Mouse (Mus musculus) ovary, postnatal 14 days (tissue): ENCODE measurements around the gene Bcl3.

Experiments used
- DNase-seq: peaks from one replicate; pipeline ENCODE4 v3.0.0; 2022; ENCODE audit warnings: low spot score

Bcl3 gene

DNA sequence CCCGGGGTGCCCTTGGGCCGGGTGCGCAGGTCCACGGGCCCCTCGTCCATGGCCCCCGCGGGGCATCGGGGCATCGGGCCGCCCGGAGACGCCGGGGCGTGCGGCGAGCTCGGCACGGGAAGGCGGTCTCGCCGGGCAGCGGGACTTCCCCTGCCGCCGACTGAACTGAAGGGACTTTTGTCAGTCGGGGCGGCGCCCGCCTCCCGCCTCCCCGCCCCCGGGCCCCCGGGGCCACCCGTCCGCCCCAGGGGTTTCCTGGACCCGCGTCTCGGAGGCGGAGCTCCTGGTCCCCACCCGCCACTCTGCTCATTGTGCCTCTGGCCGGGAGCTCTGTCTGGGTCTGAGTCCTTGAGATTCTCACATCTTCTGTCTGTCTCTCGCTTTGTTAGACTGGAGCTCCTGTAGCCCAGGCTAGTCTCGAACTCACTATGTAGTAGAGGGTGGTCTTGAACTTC lies at the start of gene Bcl3:
Gene Bcl3, minus strand, starts transcription at position 167 of the 455 bp plus-strand sequence.
- no peak for DNase-seq

DNA sequence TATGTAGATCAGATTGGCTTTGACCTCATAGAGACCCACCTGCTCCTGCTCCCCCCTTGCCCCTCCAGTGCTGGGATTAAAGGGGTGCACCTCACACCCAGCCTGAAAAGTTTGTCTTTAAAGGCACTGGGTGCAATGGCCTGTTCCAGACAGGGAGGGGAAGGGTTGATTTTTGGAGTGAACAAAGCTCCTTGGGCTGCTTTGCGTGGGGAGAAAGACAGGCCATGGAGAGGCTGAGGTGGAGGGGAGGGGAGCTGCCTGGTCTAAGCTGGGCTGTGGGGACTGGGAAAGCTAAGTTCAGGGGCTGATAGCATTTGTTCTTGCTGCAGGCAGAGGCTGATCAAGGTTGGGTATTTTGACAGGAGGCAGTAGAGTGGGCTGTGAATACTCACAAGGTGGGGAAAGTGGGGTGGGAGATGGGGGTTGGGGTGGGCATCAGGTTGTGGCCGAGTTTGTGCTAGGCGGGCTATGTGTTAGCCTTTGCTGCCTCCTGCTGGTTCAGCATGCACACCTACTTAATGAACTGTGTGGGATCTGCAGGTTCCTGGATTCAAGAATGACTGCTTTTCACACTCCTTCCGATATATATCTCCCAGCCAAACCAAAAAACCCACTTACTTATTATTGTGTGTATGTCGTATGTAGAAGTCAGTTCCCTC lies 49.5 kb upstream of the Bcl3 start:
- no peak for DNase-seq

DNA sequence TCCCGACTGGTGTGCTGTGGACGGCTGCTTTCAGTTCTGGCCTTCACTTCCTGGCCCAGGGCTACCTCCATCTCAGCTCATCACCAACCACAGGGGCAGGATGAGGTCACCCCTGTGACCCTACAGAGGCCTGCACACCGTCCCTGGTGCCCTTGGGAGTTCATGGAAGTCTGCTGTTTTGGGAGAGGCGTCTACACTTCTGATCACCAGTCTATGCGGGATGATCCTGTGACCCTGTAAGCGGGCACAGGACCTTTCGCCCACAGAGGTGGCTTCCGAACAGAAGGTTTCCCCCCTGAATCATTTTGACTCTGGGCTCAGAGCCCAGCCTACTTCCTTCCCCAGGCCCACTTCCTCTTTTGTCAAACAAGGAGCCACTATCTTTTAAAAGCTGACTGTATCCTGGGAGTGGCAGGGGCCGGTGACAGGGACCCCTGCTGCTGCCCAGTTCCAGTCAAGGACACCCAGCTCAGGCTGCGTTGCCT lies 48.6 kb upstream of the Bcl3 start:
- no peak for DNase-seq

- no peak for DNase-seq
Observed at GRCm38 (mm10) chr7:19867751-19868399, 45.3 kb upstream of the Bcl3 start.

GRCm38 (mm10) chr7:19866490-19866889 lies 43.9 kb upstream of the Bcl3 start:
- no peak for DNase-seq

DNA sequence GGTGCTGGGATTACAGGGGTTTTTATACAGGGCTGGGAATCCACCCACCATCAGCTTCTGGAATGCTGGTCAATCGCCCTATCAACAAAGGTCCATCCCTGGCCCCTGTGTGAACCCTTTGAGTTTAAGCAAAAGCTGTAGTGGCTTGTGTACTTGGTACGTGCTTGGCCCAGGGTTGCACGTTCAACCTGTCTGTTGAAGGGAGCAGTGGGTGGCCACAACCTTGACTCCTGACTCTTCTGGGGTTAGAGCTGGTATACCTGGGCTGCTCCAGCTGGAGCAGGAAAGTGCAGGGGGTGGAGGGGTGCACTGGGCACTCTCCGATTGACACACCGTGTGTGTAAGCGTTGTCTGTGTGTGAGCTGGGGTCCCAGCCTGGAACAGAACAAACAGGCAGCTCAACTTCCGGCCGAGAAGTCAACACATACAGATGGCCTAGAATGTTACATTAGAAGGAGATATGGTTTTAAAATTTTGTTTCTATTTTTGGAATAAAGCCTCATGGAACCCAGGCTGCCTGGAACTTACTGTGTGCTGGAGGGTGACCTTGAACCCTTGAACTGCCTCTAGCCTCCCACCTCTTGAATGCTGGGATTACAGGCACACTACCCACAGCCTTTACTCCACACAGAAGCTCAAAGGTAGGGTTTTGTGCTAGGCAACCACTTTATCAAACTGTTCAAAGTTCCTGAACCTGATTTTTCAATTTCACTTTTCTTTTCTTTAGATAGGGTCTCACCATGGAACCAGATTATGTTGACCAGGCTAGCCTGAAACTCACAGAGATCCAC lies 42.9 kb upstream of the Bcl3 start:
- no peak for DNase-seq

- no peak for DNase-seq
Observed at GRCm38 (mm10) chr7:19864241-19864640, 41.7 kb upstream of the Bcl3 start.

- DNase-seq: no peak
Observed at GRCm38 (mm10) chr7:19861199-19861598, 38.6 kb upstream of the Bcl3 start, which contains the start of gene Ceacam16. TSS of gene Ceacam16 (minus strand) at chr7:19861299.

DNA sequence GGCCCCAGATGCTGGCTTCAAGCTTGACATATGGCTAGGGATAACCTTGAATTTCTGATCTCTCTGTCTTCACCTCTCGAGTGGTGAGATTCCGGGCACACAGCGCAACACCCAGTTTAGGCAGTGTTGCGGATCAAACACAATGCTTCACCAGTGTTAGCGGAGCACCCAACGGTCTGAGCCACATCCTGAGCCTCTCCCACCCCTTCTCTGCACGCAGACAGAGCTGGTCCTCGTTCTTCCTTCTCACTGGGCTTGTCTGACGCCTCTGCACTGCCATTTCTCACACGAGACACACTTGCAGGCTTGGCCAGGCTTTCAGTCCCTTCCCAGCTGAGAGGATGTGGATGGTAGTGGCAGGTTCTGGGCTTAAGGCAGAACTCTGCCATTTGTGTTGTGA lies 37.2 kb upstream of the Bcl3 start:
- no peak for DNase-seq

DNA sequence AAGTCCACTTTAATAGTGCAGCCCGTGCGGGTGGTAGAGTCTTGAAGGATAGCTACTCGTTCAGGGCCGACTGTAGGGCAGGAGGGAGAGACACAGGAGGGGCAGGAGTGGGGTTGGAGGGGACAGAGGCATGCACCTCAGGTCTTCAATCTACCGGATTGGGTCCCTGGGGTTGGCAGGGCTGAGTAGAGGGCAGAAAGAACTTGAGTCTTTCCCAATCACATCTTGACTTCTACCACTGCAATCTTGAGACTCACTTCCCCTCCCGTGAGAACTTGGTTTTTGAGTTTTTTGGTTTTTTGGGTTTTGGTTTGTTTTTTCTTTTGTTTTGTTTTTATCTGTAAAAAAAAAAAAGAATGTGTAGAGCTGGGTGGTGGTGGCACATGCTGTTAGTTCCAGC lies 33.7 kb upstream of the Bcl3 start:
- DNase-seq: no peak

GRCm38 (mm10) chr7:19855663-19856062 lies 33.1 kb upstream of the Bcl3 start:
- no peak for DNase-seq

GRCm38 (mm10) chr7:19853526-19853925 lies 31.0 kb upstream of the Bcl3 start:
- DNase-seq: no peak

DNA sequence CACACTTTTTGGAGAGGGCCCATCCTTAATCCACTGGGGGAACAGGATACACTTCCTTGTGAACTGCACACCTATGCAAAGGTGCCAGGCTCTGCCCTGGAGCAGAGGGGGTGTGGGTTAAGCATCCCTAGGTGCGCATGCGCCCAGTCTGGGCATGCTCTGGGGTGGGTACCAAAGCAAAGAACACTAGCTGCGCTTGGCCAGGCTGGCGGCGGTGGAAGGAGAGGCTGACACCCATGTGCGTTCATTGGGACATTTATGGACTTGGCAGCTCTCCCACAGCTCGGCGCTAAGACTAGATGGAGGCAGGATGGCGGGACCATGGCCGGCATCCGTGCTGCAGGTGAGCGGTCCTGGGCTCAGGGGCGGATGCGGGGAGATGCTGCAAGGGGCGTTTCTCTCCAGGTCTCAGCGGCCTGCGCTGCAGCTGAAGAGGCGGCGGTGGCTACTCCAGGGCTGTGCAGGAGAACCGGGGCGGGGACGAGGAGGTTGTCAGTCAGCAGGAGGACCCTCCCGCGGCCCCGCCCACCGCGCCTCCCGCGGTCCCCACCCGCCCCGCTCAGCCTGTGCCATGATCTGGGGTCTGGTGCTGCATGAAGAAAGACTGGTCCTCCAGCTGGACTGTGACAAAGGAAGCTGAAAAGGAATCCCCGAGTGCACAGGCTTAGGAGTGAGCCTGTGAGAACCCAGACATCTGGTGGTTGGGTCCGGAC lies 29.4 kb upstream of the Bcl3 start, which contains the start of gene Gm19345:
Gene Gm19345, plus strand, starts transcription at position 146 of the 713 bp plus-strand sequence.
- DNase-seq: no peak

DNA sequence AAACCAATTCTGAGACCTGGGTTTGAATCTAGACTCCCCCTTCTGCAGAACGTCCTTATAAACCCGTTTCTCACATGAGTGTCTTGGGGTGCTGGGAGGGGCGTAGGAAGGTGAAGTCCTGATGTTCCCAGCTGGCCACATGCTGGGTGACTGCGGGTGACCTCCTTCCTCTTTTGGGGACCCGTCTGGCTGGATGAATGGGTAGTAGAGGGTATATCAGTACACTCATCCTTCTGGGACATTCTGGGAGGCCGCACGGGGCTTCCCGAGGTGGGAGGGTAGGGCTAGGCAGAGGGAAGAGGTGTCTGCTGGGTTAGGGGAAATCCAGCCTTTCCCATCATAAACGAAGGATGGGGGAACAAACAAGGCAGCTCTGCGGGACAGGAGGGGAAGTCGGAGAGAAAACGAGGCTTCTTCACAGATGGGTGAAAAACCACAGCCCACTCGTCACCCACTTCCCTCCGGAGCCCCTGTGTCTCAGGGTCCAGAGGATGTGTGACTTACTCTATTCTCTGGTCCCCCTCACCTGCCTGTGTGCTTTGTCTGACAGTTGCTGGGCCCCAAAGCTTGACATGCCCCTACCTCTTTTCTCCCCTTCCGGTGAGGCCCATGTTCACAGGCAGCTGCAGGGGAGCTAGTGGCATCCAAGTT lies 22.1 kb upstream of the Bcl3 start:
- no peak for DNase-seq

GRCm38 (mm10) chr7:19843561-19843960 lies 21.0 kb upstream of the Bcl3 start:
- DNase-seq: peak; percentile 74

GRCm38 (mm10) chr7:19842885-19843504 lies 20.4 kb upstream of the Bcl3 start:
- DNase-seq: no peak

- DNase-seq: no peak
Observed at GRCm38 (mm10) chr7:19841686-19842413, 19.3 kb upstream of the Bcl3 start.

DNA sequence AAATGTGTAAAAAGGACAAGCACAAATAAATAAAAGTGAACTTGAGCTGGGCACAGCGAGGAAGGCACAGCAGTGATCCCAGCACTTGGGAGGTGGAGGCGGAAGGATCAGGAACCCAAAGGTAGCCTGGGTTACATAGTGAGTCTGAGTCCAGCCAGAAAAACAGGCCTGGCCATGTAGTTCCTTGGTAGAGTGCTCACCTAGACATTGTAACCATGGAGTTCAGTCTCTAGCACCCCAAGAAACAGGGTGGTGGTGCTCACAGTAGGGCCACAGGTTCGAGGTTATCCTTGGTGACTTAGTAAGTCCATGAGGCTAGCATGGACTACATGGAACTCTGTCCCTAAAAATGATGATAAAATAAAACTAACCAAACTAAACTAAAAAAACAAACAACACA lies 18.4 kb upstream of the Bcl3 start:
- DNase-seq: no peak

GRCm38 (mm10) chr7:19840371-19840770 lies 17.8 kb upstream of the Bcl3 start:
- DNase-seq: no peak

DNA sequence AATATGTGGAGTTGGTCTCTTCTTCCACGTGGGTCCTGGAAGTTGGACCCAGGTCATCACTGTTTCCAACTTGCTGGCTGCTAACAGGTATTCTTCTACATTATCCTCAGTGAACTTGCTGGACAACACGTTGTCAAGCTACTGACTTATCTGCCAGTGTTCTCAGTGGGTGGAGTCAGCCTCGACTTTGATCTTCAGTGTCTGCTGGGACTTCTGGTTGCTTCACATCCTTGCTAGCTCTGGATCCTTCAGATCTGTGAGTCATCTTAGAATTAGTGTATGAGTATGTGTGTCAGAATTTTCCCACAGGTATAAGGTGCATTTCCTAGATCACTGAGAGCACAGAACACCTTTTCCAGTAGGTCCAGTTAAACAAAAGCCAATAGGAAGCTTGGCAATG lies 14.3 kb upstream of the Bcl3 start:
- DNase-seq: no peak
